Mouse (Mus musculus): Measurements from ENCODE around the gene Tmem131. TPM values are rescaled to one million over a fixed set of nuclear protein-coding genes. Genes with fewer than 3 reads are reported as not detected.
A peak's percentile ranks its signal among the peaks of the same experiment; 100 is the strongest.

Tmem131 gene
- polyA plus RNA-seq, 1 experiment = 84.6 TPM

GRCm38 (mm10) chr1:36911603-36912002 is 31.9 kb downstream of the Tmem131 start:
- TF ChIP-seq GATA1 (IDR thresholded peaks at IDR 0.05; ENCODE audit: low read length) = no peak

DNA sequence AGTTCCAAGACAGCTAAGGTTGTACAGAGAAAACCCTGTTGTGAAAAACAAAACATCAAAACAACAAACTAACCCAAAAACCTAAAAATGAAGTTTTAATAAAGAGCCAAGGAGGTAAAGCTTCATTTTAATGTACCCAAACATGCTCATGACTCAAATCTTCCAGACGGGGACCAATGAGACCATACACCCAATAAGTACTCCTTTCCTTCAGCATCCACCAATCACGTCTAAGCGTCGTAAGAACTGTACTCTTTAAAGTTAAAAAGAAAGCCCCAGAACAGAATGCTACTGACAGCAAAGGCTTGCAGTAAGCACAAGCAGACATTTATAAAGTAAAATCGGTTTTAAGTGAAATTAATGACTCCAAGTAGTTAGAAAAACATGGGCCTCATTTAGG is 33.1 kb downstream of the Tmem131 start:
- no peak for TF ChIP-seq GATA1 (IDR thresholded peaks at IDR 0.05; ENCODE audit: low read length)

- TF ChIP-seq GATA1 (IDR thresholded peaks at IDR 0.05; ENCODE audit: low read length) = no peak
Observed at GRCm38 (mm10) chr1:36905216-36905615, 38.2 kb downstream of the Tmem131 start.

DNA sequence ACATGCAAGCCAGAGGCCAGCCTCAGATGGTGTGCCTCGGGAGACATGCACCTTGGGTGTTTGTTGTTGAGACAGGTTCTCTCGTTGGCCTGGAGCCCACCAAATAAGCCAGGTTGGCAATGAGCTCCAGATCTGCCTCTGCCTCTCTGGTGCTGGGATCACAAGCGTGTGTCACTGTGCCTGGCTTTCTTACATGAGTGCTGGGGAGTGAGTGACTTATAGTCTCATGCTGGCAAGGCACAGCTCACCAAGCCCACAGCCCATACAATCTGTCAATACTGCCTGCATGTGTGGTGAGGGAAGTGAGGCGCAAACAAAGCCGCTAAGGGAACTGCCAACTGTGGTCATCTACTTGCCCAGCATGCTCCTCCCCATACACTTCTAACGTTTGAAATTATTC is 39.0 kb downstream of the Tmem131 start:
- no peak for TF ChIP-seq GATA1 (IDR thresholded peaks at IDR 0.05; ENCODE audit: low read length)

- TF ChIP-seq GATA1 (IDR thresholded peaks at IDR 0.05; ENCODE audit: low read length) = no peak
Observed at GRCm38 (mm10) chr1:36904084-36904451, 39.4 kb downstream of the Tmem131 start.

GRCm38 (mm10) chr1:36903376-36904083 is 39.9 kb downstream of the Tmem131 start:
- no peak for TF ChIP-seq GATA1 (IDR thresholded peaks at IDR 0.05; ENCODE audit: low read length)

DNA sequence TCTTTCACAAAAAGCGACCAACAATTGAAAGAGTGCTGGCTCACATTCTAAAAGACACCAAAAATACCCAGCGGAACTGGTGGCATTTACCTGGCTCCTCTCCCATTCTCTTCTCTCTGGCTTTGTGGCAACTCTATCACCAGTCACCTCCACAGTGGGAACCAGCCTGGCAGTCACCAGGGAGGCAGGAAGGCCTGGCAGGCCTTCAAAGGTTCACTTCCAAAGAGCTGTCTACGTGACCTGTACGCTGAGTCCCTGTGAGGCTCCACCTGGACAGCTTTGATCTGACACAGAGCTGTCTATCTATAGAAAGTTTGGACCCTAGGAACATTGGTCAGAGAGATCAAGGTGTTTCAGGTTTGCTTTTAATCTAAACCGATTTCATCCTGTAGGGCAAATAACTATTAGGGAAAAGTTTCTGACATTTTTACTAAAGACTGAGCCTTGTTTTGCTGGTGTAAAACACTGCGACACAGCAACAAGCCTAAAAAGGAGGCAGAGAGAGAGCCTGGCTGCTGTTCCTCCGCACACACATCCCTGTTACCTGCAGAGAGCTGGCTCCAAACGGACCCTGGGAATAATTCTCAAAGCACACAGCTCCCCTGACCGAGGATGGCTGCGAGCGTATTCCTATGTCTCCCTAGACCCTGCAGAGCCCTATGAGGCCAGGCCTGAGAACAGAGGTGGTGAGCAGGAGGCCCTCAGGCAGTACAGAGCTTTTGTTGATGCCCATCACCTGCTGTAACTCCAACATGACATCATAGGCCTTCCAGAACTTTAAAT is 40.7 kb downstream of the Tmem131 start:
- TF ChIP-seq GATA1 (IDR thresholded peaks at IDR 0.05; ENCODE audit: low read length) = no peak

- no peak for TF ChIP-seq GATA1 (IDR thresholded peaks at IDR 0.05; ENCODE audit: low read length)
Observed at GRCm38 (mm10) chr1:36899622-36900021, 43.8 kb downstream of the Tmem131 start.

DNA sequence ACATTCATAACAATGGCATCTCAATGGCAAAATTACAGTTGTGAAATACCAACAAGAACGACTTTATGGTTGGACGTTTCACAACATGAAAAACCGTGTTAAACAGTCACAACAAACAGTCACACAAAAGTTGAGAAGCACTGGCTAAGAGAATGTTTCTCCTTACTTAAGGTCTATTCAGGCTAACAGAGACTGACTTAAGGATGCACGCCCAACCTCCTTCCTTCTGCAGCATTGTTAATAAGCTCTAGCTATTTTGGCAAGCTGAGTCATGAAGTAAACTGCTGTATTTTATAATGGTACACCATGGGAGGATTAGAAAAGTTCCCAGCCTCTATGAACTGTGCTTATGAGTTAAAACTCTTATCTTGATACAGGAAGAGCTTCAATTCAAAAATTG is 47.0 kb downstream of the Tmem131 start:
- TF ChIP-seq GATA1 (IDR thresholded peaks at IDR 0.05; ENCODE audit: low read length) = no peak

DNA sequence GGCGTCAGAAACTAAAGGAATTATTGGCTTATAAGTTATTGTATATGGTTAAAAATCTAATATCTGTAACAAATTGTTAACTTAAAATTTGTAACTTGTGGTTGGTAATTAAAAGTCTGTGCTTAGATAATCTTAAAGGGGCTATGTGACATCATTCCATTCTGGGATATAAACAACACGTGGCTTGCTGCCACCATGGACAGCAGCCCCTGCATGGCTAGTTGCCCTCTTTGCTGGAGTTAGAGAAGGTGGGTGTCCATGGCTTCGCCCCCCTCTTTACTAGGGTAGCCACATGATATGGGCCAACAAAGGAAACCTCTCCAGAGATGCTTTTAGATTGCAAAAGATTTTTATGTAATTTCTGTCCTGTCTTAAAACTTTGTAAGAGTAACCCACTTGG is 48.0 kb downstream of the Tmem131 start:
- TF ChIP-seq GATA1 (IDR thresholded peaks at IDR 0.05; ENCODE audit: low read length) = no peak

GRCm38 (mm10) chr1:36894136-36894535 is 49.3 kb downstream of the Tmem131 start:
- peak; percentile 53 for TF ChIP-seq GATA1 (IDR thresholded peaks at IDR 0.05; ENCODE audit: low read length)

- no peak for TF ChIP-seq GATA1 (IDR thresholded peaks at IDR 0.05; ENCODE audit: low read length)
Observed at GRCm38 (mm10) chr1:36893146-36893545, 50.3 kb downstream of the Tmem131 start.

DNA sequence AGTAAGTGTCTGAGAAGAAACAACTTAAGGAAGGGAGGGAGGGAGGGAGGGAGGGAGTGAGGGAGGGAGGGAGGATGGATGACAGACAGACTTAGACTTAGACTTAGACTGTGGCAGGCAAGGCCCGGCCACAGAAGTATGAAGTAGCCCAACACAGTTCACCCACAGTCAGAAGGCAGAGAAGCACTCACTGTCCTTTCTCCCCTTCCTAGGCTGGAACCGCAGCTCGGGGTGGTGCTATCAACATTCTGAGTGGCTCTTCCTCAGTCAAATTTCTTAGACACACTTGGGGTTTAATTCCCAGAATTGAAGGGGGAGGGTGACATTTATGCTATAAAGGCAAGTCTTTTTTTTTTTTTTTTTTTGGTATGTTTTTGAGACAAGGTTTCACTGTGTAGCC is 51.0 kb downstream of the Tmem131 start:
- no peak for TF ChIP-seq GATA1 (IDR thresholded peaks at IDR 0.05; ENCODE audit: low read length)

GRCm38 (mm10) chr1:36889016-36889415 is 54.5 kb downstream of the Tmem131 start:
- TF ChIP-seq GATA1 (IDR thresholded peaks at IDR 0.05; ENCODE audit: low read length) = no peak

- no peak for TF ChIP-seq GATA1 (IDR thresholded peaks at IDR 0.05; ENCODE audit: low read length)
Observed at GRCm38 (mm10) chr1:36887172-36887571, 56.3 kb downstream of the Tmem131 start.

- no peak for TF ChIP-seq GATA1 (IDR thresholded peaks at IDR 0.05; ENCODE audit: low read length)
Observed at GRCm38 (mm10) chr1:36886489-36886888, 57.0 kb downstream of the Tmem131 start.

DNA sequence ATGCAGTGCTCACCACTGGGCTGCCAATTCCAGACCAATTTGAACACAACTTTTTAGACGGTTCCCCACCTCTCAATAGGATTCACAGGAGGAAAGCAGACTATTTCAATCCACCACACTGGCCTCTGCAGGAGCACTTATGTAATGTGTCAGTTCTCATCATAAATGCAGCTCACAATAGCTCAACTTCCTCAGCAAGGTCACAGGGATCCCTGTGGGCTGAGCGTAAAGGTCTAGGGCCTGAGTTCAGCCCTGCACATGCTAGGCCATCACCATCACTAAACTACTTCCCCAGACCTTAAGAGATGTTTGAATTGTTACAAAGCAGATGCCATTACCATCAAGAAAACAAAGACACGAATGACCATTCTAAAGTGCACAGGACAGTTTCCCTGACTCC is 58.9 kb downstream of the Tmem131 start:
- TF ChIP-seq GATA1 (IDR thresholded peaks at IDR 0.05; ENCODE audit: low read length) = no peak
